Mouse (Mus musculus) kidney, embryonic 16.5 days (tissue): ENCODE measurements around the gene Eddm3b. TPM values are rescaled to one million over a fixed set of nuclear protein-coding genes. Genes with fewer than 3 reads are reported as not detected.

Source experiments
- ATAC-seq: fragments of 200-750 bp; cut with Nextera tagmentation; 2 replicates; pipeline ENCODE4 v1.8.0; 2017; ENCODE audit warnings: moderate TSS enrichment; ENCODE audit not compliant: low FRiP score, low TSS enrichment
- H3K27ac ChIP-seq: fragments of 300-500 bp; sonication (generic); 2 replicates; pipeline ENCODE4 v1.5.1; 2014; ENCODE audit warnings: low read length
- H3K27me3 ChIP-seq: fragments of 300-500 bp; sonication (generic); 2 replicates; pipeline ENCODE4 v1.6.1; 2014; ENCODE audit warnings: low read length, control low read depth, mixed read lengths; ENCODE audit not compliant: insufficient read depth
- H3K36me3 ChIP-seq: fragments of 300-500 bp; sonication (generic); 2 replicates; pipeline ENCODE4 v1.6.1; 2014; ENCODE audit warnings: low read length, control low read depth, mixed read lengths; ENCODE audit not compliant: insufficient read depth
- H3K4me1 ChIP-seq: fragments of 300-500 bp; sonication (generic); 2 replicates; pipeline ENCODE4 v1.6.1; 2014; ENCODE audit warnings: low read length, control low read depth, mixed read lengths; ENCODE audit not compliant: insufficient read depth
- H3K4me2 ChIP-seq: fragments of 300-500 bp; sonication (generic); replicated peaks from 2 replicates; pipeline ENCODE4 v1.6.1; 2014; ENCODE audit warnings: low read depth, low read length
- H3K4me3 ChIP-seq: fragments of 300-500 bp; sonication (generic); 2 replicates; pipeline ENCODE4 v1.5.1; 2014; ENCODE audit warnings: mild to moderate bottlenecking, low read length
- H3K9ac ChIP-seq: fragments of 300-500 bp; sonication (generic); replicated peaks from 2 replicates; pipeline ENCODE4 v1.6.1; 2014; ENCODE audit warnings: low read length
- H3K9me3 ChIP-seq: fragments of 300-500 bp; sonication (generic); 2 replicates; pipeline ENCODE4 v1.6.1; 2016; ENCODE audit warnings: low read length, control low read depth
- WGBS: fragments of 180-500 bp; shearing (Covaris S2); extraction: QIAGEN DNeasy Blood & Tissue Kit; methylation state at CpG from one replicate; pipeline ENCODE4 v1.1.7; 2014; 5-methylcytosine and 5-hydroxymethylcytosine counted together
- polyA plus RNA-seq: library from polyadenylated mRNA; unstranded; fragments of >200 nt; fragmentation: Nextera tagmentation; extraction: Ambion mirVana; gene quantifications from 2 replicates; pipeline ENCODE4 v1.2.1, GENCODE M21; 2015

The Eddm3b gene
- polyA plus RNA-seq, 1 experiment from 2014 or later, result 2.2 TPM

DNA sequence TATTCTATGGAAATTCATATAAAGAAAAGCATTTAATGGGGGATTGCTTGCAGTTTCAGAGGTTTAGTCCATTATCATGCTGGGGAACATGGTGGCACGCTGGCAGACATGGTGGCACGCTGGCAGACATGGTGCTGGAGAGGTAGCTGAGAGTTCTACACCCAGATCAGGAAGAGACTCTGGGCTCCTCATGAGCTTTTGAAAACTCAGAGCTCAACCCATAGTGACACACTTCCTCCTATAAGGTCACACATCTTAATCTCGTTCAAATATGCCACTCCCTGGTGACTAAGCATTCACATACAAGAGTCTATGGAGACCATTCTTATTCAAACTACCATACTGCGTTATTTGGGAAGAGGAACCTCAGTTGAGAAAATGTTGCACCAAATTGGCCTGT is 18.1 kb downstream of the Eddm3b start:
- Histone ChIP-seq H3K4me3 (no peak overlapping the region), H3K9ac (no peak overlapping the region), H3K27ac (no peak overlapping the region), H3K4me1 (no peaks in the 10 kb centered on the region), H3K27me3 (no peaks in the 10 kb centered on the region), H3K9me3 (no peaks in the 10 kb centered on the region), H3K36me3 (no peaks in the 10 kb centered on the region), H3K4me2 (no peak overlapping the region)
- ATAC-seq, result no peak
- 93% methylated on average over 4 of the region's 4 CpGs for WGBS

DNA sequence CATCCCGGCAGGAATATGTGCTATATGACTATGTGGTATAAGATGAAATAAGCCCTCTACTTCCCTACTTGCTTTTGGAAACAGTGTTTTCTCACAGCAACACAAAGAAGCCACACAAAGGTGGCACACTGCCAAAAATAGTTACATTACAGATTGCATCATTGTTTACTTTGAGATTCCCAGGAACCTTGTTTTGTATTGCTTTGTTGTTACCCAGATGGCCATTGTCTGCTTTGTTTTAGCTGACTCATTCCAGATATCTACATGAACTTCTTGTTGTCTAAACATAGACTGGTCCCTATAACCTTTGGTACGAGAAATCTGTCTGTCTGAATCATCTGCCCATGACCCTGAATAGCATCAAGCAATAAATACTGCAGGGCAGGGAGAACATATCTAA is 26.1 kb downstream of the Eddm3b start:
- H3K9ac ChIP-seq, result no peak overlapping the region
- no peak overlapping the region for H3K4me2 ChIP-seq
- no peak overlapping the region for H3K27ac ChIP-seq
- H3K4me3 ChIP-seq, result no peak overlapping the region
- no peak for ATAC-seq
- H3K27me3 ChIP-seq, result no peaks in the 10 kb centered on the region
- no peaks in the 10 kb centered on the region for H3K9me3 ChIP-seq
- WGBS, result 76% methylated on average over 2 of the region's 2 CpGs
- no peaks in the 10 kb centered on the region for H3K36me3 ChIP-seq
- no peaks in the 10 kb centered on the region for H3K4me1 ChIP-seq

DNA sequence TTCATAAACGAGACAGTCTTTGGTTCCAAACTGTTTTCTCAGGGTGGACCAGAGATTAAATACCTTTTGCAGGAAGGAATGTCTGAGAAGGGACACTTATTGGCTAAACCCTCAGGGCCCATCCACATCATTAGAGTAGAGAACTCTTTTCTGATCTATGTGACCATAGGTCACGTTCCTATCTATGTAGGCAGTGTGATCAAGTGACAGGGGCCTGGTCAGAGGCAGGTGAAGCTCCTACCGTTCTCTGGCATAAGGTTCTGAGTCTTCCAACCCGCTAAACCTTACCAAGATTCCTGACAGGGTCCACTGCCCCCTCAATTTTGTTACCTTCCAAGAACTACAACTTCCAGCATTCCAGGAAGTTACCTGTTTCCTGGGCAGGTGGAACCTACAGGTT is 27.9 kb downstream of the Eddm3b start:
- ATAC-seq, result no peak
- no peak overlapping the region for H3K27ac ChIP-seq
- no peaks in the 10 kb centered on the region for H3K36me3 ChIP-seq
- H3K27me3 ChIP-seq, result no peaks in the 10 kb centered on the region
- no peak overlapping the region for H3K9ac ChIP-seq
- H3K4me2 ChIP-seq, result no peak overlapping the region
- no peaks in the 10 kb centered on the region for H3K4me1 ChIP-seq
- WGBS, result 88% methylated on average over 4 of the region's 4 CpGs
- H3K9me3 ChIP-seq, result no peaks in the 10 kb centered on the region
- no peak overlapping the region for H3K4me3 ChIP-seq

DNA sequence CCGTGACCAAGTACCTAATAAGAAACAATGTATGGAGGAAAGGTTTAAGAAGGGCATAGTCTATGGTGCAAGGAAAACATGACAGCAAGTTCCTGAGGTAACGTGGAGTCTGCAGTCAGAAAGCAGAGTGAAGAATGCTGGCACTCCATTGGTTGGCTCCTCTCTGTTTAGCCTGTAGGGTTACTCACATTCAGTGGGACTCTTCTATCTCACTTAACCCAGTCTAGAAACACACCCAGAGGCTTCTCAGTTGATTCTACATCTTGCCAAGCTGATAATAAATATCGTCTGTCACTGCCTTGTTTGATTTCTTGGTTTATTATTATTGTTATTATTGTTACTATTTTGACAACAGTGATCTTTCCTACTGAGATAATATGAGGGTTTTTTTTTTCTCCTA is 28.3 kb downstream of the Eddm3b start:
- H3K4me2 ChIP-seq, result no peak overlapping the region
- H3K27ac ChIP-seq, result no peak overlapping the region
- H3K9me3 ChIP-seq, result no peaks in the 10 kb centered on the region
- H3K27me3 ChIP-seq, result no peaks in the 10 kb centered on the region
- 84% methylated on average over 3 of the region's 3 CpGs for WGBS
- no peak overlapping the region for H3K9ac ChIP-seq
- no peak for ATAC-seq
- H3K4me1 ChIP-seq, result no peaks in the 10 kb centered on the region
- H3K4me3 ChIP-seq, result no peak overlapping the region
- no peaks in the 10 kb centered on the region for H3K36me3 ChIP-seq

DNA sequence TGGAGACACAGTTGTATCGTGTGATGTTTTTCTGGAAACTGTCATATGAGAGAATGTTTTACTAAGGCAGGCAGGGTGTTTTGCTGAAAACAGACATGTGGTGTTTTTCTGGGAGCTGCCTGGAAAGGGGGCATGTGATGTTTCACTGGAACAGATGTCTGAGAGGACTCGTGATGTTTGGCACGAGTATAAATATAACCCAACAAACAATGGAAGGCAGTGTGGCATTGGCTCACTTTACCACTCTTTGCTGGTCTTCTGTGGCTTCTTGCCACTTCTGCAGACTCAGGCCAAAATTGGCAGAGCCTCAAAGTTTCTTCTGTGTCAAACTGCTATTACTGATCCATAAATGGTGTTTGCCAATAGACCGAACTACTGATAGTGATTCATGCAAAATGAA is 29.1 kb downstream of the Eddm3b start:
- Histone ChIP-seq H3K4me2 (no peak overlapping the region), H3K4me3 (no peak overlapping the region), H3K4me1 (no peaks in the 10 kb centered on the region), H3K36me3 (no peaks in the 10 kb centered on the region), H3K27ac (no peak overlapping the region), H3K9me3 (no peaks in the 10 kb centered on the region), H3K9ac (no peak overlapping the region), H3K27me3 (no peaks in the 10 kb centered on the region)
- ATAC-seq, result no peak
- 73% methylated on average over 4 of the region's 4 CpGs for WGBS

DNA sequence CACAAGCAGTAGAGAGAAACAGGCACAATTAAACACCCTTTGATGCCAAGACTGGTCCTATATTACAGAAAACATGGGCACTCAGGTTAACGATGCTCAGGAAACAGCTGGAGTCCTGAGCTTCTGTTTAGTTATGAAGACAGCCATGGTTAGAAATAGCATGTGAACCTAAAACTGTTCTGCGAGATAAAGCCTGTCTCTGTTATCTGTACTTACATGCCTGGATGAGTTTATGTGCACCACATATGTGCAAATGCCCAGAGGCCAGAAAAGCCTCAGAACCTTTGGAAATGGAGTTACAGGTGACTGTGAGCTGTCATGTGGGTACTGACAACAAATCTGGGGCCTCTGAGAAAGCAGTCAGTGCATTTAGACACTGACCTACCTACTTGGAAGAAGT is 29.7 kb downstream of the Eddm3b start:
- Histone ChIP-seq H3K4me1 (no peaks in the 10 kb centered on the region), H3K4me2 (no peak overlapping the region), H3K36me3 (no peaks in the 10 kb centered on the region), H3K9me3 (no peaks in the 10 kb centered on the region), H3K9ac (no peak overlapping the region), H3K4me3 (no peak overlapping the region), H3K27ac (no peak overlapping the region), H3K27me3 (no peaks in the 10 kb centered on the region)
- 58% methylated on average over 2 of the region's 2 CpGs for WGBS
- no peak for ATAC-seq

DNA sequence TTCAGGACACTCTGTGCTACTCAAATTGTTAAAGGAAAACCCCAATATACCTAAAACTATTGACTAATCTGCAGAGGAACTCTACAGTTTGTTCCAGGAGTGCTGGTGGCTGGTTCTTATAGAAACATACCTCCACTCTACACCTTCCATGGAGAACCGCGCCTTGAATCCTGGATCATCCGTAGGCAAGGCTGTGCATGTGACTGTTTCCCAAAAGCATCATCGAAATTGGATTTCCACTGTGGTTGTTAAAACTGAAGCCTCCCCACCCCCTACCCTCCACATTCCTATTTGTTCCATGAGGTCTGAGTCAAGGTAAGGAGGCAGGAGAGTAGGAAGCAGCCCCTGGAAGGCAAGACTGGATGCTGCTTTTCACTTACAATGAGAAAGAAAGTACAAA is 30.2 kb downstream of the Eddm3b start:
- 92% methylated on average over 4 of the region's 4 CpGs for WGBS
- Histone ChIP-seq H3K27me3 (no peaks in the 10 kb centered on the region), H3K27ac (no peak overlapping the region), H3K36me3 (no peaks in the 10 kb centered on the region), H3K9ac (no peak overlapping the region), H3K4me1 (no peaks in the 10 kb centered on the region), H3K9me3 (no peaks in the 10 kb centered on the region), H3K4me2 (no peak overlapping the region), H3K4me3 (no peak overlapping the region)
- ATAC-seq, result no peak

DNA sequence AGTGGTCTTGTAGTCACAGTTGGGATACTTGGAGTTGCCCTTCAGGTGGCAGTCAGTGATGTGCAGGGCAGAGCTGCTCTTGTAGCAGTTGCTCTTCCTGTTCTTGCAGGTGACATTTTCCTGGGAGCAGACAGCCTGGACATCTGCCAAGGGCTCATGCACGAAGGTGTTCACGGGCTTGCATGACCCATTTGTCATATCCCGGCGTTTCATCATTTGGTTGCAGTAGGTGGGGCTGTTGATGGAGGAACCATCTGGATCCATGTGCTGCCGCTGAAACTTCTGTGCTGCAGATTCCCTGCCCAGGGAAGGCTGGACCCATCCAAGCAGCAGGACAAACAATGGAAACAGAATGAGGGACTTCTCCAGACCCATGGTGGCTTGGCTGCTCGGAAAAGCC is 31.3 kb downstream of the Eddm3b start:
- H3K36me3 ChIP-seq, result no peaks in the 10 kb centered on the region
- no peak overlapping the region for H3K9ac ChIP-seq
- no peak overlapping the region for H3K4me3 ChIP-seq
- no peak for ATAC-seq
- no peaks in the 10 kb centered on the region for H3K4me1 ChIP-seq
- no peak overlapping the region for H3K4me2 ChIP-seq
- WGBS, result 80% methylated on average over 6 of the region's 6 CpGs
- no peaks in the 10 kb centered on the region for H3K27me3 ChIP-seq
- no peaks in the 10 kb centered on the region for H3K9me3 ChIP-seq
- H3K27ac ChIP-seq, result no peak overlapping the region

DNA sequence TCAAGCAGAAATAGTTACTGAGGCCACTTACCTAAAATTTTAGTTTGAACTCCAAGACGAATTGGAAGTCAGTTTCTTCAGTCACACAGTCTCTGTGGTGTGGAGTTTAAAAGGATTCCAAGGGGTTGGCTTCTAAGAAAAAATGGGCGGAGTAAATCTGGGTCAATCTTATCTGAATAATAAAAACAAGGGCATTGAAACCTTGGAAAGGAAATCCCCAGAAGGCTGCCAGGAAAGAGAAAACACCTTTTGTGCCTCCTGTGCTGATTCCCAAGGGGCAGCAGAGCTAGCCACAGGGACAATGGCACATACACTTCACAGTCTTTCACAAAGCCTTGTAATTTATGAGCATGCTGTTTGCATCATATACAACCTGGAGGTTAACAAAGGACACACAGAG is 32.5 kb downstream of the Eddm3b start, which contains the start of gene Rnase1:
Gene Rnase1 (minus strand): TSS at position 101 of the 400 bp plus-strand sequence.
- WGBS, result 80% methylated on average over 2 of the region's 2 CpGs
- Histone ChIP-seq H3K9me3 (no peaks in the 10 kb centered on the region), H3K9ac (no peak within 1 kb of the TSS), H3K4me1 (no peaks in the 10 kb centered on the region), H3K36me3 (no peaks in the 10 kb centered on the region), H3K4me2 (no peak within 1 kb of the TSS), H3K27me3 (no peaks in the 10 kb centered on the region), H3K4me3 (no peak within 1 kb of the TSS), H3K27ac (no peak within 1 kb of the TSS)
- ATAC-seq, result no peak

DNA sequence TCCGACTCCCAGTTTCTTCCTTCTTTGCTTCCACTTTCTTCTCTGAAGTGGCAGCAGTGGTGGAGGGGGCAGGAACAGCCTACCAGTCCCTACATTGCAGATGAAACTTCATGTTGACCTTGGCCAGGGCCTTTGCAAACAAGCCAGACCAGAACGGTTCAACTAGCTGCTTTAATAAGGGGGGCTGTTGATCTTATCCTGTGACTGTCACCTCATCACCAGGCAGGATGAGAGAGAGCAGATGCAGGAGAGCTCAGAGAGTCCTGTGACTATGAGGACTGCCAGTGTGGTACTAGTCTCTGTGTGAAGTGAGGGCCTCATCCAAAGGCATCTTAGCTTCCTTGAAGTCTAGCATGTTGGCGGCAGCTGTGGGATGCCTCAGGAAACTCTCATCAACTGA is 33.8 kb downstream of the Eddm3b start:
- H3K4me1 ChIP-seq, result no peaks in the 10 kb centered on the region
- H3K27ac ChIP-seq, result no peak overlapping the region
- H3K9ac ChIP-seq, result no peak overlapping the region
- no peak overlapping the region for H3K4me3 ChIP-seq
- no peaks in the 10 kb centered on the region for H3K27me3 ChIP-seq
- H3K9me3 ChIP-seq, result no peaks in the 10 kb centered on the region
- no peak for ATAC-seq
- no peak overlapping the region for H3K4me2 ChIP-seq
- H3K36me3 ChIP-seq, result no peaks in the 10 kb centered on the region
- WGBS, result 66% methylated on average over 3 of the region's 3 CpGs

DNA sequence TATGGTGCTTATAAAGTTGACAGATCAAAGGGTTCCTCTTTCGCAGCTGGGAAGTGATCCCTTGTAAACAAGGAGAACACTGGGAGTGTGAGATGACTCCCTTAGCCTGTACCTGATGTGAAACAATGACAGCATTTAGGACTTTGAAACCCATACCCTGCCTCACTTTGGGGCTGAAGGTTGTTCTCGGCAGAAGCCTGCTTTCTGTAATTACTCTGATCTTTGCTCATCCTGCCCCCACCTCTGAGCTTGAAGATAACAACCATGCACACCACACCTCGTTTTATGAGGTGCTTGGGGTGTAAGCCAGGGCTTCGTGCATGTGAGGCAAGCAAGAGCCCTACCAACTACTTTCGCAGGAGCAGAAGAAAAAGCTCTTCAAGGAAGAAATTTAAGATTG is 34.9 kb downstream of the Eddm3b start:
- 0 out of 2 replicates have a peak, but pooled peaks have one; percentile 35 for ATAC-seq
- WGBS, result 25% methylated on average over 5 of the region's 5 CpGs
- Histone ChIP-seq H3K9ac (no peak overlapping the region), H3K4me3 (no peak overlapping the region), H3K36me3 (no peaks in the 10 kb centered on the region), H3K4me2 (no peak overlapping the region), H3K27ac (no peak overlapping the region), H3K4me1 (no peaks in the 10 kb centered on the region), H3K9me3 (no peaks in the 10 kb centered on the region), H3K27me3 (no peaks in the 10 kb centered on the region)
